Mouse (Mus musculus) heart, adult 18-20 months (tissue): ENCODE data around the gene Foxd2. TPM values are rescaled to one million over a fixed set of nuclear protein-coding genes. Genes with fewer than 3 reads are reported as not detected.

Source experiments
- DNase-seq, 2 experiments: peaks; one replicate each; pipeline ENCODE4 v3.0.0; 2021 to 2022; ENCODE audit warnings: mixed read lengths in 1 of 2
- total RNA-seq, 2 experiments: library from RNA; stranded (reverse); gene quantifications; 2 replicates each; pipeline ENCODE4 v1.2.3; 2021

Gene Foxd2
- total RNA-seq, 2 experiments from 2014 or later, result 0.35 to 0.49 TPM

DNA sequence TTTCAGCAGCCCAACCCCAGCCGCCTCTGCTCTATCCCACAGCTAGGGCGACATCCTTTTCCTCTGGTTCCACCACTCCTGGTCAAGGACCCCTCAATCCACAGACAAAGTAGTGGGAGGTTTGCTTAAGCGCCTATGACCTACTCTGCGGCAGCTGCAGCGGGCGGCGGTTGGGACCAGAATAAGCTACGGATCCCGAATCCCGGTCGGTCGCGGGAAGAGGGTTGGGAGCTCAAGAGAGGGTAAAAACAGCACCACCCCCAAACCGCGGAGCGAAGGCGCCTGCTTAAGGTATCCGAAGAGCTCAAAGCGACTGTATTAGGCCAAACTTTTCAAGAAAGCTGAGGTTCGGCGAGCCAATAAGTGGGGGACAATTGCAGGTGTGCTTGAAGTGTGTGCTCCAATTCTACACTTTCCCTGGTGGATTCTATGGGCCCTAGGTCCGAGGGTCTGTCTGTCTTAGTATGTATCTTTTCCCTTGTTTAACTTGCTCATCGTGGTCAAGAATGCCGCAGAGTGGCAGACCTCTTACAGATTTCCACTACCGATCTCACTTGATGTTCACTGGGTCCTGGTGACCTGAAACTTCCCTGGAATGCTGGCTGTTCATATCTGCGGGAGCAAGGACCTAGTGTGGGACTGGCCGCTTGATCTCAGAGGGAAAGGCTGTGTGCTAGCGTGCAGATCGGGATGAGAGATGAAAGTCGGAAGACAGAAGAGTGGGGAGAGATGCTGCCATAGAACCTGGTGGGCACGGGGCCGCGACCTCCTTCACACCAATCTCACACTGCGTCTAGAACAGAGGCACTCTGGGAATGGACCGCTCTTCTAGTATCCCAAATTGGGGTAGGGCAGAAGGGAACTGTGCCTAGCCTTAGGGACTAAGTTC is 4.3 kb upstream of the Foxd2 start:
- DNase-seq, result no peak

DNA sequence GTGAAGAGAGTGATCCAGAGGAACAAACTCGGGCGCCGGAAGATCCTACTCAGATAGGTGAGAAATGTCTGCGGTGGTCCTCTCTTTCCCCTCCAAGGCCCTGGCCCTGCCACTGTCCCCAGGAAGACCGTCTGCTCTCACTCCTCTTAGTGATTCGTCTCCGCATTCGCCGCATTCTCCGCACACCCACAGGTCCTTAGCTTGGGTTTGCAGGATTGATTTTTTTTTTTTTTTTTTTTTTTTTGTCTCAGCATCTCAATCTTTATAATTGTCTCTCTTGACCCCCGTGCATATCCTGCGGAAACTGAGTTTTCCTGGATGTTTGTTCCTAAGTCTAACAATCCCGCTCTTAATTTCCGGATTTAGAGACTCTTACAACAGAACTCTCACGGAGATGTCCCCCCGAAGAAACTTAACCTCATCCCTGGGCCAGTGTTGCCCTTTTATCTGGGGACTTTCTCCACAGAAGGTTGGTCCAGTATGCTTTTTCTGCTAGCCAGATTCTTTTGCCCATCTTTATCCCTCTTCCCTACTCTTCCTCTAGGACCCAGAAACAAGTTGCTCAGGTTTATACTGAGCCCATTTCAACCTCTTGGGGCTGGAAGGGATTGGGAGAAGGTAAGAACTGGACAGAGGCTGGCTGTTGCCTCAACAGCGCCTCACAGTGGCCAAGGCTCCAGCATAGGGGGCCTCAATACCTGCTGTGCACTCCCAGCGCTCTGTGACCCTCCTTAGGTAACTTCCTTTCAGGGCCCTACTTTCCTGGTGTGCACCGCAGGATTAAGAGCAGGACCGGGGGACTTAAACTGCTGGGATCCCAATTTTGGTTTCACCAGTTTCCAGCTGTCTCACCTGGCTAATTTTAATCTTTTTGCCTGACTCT is 1.2 kb upstream of the Foxd2 start:
- peak in 1 of 2 experiments; percentile 28 for DNase-seq

DNA sequence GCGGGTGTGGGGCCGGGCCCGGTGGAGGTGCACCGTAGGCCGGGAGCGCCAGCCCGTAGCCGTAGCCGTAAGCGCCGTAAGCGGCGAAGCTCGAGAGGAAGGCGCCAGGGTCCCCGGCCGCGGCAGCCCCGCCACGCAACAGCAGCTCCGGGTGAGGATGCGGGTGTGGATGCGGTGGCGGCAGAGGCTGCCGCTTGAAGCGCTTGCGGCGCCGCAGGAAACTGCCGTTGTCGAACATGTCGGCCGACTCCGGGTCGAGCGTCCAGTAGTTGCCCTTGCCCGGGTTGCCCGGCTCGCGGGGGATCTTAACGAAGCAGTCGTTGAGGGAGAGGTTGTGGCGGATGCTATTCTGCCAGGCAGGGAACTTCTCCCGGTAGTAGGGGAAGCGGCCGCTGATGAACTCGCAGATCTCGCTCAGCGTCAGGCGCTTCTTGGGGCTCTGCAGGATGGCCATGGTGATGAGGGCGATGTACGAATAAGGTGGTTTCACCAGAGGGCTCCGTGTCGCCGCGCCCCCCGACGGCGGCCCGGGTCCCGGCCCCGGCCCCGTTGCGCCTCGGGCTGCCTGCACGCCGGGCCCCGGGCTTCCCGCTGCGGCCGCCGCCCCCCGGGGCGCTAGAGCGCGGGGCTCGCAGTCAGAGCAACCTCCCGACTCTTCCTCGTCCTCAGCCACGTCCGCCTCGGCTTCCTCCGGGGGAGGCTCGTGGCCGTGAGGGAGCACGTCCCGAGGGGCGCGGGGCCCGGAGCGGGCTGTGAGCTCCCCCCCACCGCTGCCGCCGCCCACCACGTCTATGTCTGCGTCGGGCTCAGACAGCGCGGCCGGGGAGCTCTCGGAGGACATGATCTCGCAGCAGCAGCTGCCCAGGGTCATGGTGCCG is 483 bp downstream of the Foxd2 start:
- peak in 1 of 2 experiments; percentile 56 for DNase-seq

DNA sequence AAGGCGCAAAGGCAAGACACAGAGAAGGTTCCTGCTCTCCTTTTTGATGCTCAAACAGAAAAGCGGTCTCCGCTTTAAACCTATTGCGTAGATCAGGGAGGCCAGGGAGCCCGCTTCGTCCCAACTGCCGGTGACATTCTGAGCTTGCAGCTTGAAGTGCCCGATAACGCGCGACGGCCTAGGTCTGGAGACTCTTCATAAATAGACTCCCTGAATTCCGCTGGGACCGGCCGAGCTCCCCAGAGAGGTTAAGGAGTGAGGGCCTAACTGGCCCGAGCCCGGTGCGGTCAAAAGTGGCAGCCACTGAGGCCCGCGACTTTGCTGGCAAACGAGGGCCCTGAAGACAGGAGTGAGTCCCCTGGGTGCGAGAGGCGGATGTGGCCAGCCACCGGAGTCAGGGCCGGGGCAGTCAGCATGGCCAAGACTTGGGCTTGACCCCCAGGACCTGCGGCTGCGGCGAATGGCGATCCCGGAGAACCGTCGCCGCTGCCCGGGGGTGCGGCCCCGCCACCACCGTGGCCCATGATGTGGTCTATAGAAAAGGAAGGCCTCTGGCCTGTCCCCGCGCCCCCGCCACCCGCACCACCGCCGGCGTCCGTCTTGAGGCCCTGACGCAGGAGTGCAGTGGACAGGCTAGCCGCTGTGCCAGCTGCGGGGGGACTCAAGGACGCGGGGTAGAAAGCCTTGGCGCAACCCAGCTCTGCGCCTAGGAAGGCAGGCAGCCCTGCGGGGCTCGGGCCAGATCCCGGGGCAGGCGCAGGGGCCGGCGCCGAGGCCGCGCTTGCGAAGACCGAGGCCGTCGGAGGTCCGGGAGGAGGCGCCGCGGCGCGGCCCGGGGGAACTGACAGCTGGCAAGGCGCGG is 1.4 kb downstream of the Foxd2 start:
- DNase-seq, result no peak

DNA sequence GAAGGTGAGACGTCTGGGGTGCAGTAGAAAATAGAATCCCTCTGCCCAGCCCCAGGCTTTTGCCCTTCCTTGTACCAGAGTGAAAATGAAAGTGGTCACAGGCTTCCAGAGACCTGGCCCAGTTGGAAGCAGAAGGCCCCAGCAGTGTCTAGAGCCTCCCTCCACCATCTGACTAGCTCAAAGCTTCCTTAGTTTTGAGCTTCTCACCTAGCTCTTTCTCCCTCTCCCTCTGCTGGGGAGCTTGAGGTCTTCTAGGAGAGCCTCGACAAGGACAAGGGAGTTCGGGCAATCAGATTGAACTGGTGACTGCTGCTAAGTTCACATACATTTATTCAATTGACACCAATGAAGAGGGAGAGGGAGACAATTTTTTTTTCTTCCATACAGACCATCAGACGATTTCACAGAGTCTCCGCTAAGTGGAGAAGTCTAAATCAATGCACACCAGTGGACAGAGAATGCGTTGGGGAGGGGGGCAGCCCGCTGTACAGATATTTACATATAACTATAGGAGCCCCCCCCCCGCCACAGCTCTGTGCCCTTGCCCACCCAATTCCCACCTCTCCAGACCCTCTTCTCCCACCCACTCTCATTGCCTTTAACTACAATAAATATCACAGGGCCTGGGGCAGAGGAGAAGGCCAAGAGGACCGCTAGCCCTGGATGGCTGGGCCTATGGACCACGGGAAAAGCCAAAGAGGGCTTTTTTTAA is 2.5 kb downstream of the Foxd2 start:
- no peak for DNase-seq

- no peak for DNase-seq
Measured at GRCm38 (mm10) chr4:114905501-114905900, 3.2 kb downstream of the Foxd2 start.

GRCm38 (mm10) chr4:114903422-114903782 is 5.3 kb downstream of the Foxd2 start:
- DNase-seq, result no peak

GRCm38 (mm10) chr4:114902641-114903421 is 5.8 kb downstream of the Foxd2 start:
- no peak for DNase-seq

DNA sequence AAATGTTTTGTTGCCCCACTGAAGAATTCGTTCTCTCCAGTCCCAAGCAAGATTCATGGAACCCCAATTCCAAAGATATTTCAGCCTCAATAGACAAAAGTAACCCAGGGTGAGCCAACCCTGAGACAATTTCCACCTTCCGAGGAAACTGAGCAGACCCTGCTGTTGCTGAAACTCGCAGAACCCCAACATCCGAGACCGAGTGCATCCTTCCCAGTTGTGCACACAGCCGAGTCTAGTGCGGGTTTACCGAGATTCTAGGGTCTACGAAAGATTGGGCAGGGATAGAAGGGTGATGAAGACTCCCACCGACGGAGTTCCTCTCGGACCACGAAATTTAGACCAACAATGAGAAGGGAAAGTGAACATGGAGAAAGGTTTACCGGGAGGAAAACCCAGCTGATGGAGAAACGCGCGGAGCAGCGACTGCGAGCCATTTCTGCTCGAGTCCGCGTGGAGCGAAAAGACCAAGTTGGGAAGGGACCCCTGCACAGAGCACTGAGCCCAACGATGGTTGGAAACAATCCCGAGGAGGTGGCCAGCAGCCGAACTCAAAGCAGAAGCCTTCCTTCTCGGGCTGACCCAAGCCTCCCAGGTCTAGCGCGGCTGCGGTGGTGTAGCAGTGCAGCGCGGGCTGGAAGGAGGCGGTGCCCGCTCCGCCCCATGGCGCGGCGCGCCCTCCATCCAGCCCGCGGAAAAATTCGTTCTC is 6.9 kb downstream of the Foxd2 start:
- no peak for DNase-seq

GRCm38 (mm10) chr4:114900866-114901642 is 7.6 kb downstream of the Foxd2 start:
- no peak for DNase-seq

GRCm38 (mm10) chr4:114899885-114900284 is 8.8 kb downstream of the Foxd2 start:
- DNase-seq, result no peak

DNA sequence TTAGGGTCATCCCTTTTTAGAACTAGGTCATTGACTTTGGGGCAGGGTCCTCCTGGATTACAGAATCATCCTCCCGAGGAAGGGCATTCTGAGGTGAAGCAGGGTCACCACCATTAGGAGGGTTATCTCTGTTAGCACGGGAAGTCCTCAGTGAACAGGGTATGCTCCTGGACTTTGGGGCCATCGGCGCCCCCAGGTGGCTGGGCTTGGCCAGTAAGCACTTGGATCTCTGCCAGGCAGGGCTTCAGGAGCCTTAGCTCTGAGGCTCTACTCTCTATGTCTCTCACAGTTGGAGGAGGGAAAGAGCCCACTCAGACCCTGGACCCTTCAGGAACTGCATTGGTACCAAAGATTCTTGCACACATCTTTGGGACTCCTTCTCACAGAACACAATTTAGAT is 10.8 kb downstream of the Foxd2 start:
- DNase-seq, result no peak

GRCm38 (mm10) chr4:114882232-114882631 is 26.4 kb downstream of the Foxd2 start:
- DNase-seq, result no peak

- no peak for DNase-seq
Measured at GRCm38 (mm10) chr4:114876441-114876972, 32.2 kb downstream of the Foxd2 start.

- DNase-seq, result no peak
Measured at GRCm38 (mm10) chr4:114869765-114870490, 38.7 kb downstream of the Foxd2 start.

DNA sequence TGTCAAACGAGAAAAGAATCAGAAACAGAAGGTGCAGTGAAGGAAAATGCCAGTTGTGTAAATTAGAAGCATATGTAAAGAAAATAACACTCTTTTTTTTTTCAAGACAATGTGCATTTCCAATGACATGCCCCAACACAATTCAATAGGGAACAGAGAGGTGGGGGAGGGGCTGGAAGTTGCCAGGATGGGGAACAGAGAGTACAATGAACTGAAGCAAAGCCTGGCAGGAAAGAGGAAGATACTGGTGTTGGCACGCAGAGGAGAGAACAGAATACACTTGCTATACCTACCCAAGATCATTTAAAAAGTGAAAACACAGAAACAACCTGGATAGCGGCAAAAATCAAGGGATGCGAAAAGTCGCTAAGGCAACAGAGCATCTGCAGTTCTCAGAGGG is 45.5 kb downstream of the Foxd2 start:
- DNase-seq, result no peak

DNA sequence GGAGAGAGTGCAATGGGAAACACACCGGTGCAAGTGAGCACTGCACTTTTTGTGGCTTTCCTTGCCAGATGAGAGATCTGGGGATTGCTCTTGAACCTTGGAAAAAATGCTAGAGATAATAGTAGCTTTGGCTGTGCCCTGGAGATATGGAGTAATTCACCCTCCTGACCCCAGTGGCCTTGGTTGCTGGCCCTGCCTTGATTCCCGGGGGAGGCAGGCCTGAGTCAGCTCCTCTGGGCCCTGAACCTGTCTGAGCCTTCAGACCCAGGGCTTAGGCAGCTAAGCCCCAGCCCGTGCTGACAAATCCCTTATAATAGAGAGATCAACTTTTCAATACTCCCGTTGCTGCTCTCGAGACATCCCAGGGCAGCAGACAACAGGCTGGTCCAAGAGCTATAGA is 50.2 kb downstream of the Foxd2 start:
- no peak for DNase-seq
